Mouse (Mus musculus) ES-Bruce4 (cell line): ENCODE results near the gene Pde3b. TPM values are rescaled to one million over a fixed set of nuclear protein-coding genes. Genes with fewer than 3 reads are reported as not detected.

Experiments used
- H3K27ac ChIP-seq: 2 replicates; pipeline ENCODE4 v1.5.1; 2012; ENCODE audit warnings: low read length, inconsistent platforms; ENCODE audit not compliant: insufficient read depth
- H3K27me3 ChIP-seq: 2 replicates; pipeline ENCODE4 v1.6.1; 2012; ENCODE audit warnings: mild to moderate bottlenecking, low read length, inconsistent platforms; ENCODE audit not compliant: control insufficient read depth, poor library complexity, insufficient read depth, severe bottlenecking
- H3K36me3 ChIP-seq: 2 replicates; pipeline ENCODE4 v1.6.1; 2012; ENCODE audit warnings: inconsistent platforms, mild to moderate bottlenecking, low read length, moderate library complexity; ENCODE audit not compliant: control insufficient read depth, poor library complexity, insufficient read depth, severe bottlenecking
- H3K4me1 ChIP-seq: one replicate; pipeline ENCODE4 v1.8.1; 2011; ENCODE audit warnings: low read length; ENCODE audit not compliant: control insufficient read depth, insufficient read depth
- H3K4me3 ChIP-seq: 2 replicates; pipeline ENCODE4 v1.5.1; 2011; ENCODE audit warnings: low read depth, mild to moderate bottlenecking, low read length
- H3K9ac ChIP-seq: 2 replicates; pipeline ENCODE4 v1.6.1; 2012; ENCODE audit warnings: low read depth, mild to moderate bottlenecking, inconsistent platforms; ENCODE audit not compliant: poor library complexity, severe bottlenecking
- H3K9me3 ChIP-seq: replicated peaks from 2 replicates; pipeline ENCODE4 v1.6.1; 2012; ENCODE audit warnings: mild to moderate bottlenecking, low read length, inconsistent platforms; ENCODE audit not compliant: control insufficient read depth, poor library complexity, insufficient read depth, severe bottlenecking
- CTCF ChIP-seq: IDR thresholded peaks from one replicate; pipeline ENCODE4 v1.8.1; 2011; ENCODE audit warnings: low read depth, low read length
- EP300 ChIP-seq: IDR thresholded peaks from 2 replicates; pipeline ENCODE4 v1.6.1; 2011; ENCODE audit warnings: low read depth, low read length; ENCODE audit not compliant: insufficient read depth
- POLR2A ChIP-seq: IDR thresholded peaks from one replicate; pipeline ENCODE4 v1.8.1; 2011; ENCODE audit warnings: low read length; ENCODE audit not compliant: insufficient read depth
- polyA plus RNA-seq: library from polyadenylated mRNA; stranded (reverse); fragments of >200 nt; gene quantifications from 2 replicates; pipeline ENCODE4 v1.2.4, GENCODE M21; 2011; ENCODE audit warnings: low read depth; ENCODE audit not compliant: missing spikeins, insufficient read depth, insufficient read length

Pde3b gene
- polyA plus RNA-seq, 1 experiment: 15.7 TPM

DNA sequence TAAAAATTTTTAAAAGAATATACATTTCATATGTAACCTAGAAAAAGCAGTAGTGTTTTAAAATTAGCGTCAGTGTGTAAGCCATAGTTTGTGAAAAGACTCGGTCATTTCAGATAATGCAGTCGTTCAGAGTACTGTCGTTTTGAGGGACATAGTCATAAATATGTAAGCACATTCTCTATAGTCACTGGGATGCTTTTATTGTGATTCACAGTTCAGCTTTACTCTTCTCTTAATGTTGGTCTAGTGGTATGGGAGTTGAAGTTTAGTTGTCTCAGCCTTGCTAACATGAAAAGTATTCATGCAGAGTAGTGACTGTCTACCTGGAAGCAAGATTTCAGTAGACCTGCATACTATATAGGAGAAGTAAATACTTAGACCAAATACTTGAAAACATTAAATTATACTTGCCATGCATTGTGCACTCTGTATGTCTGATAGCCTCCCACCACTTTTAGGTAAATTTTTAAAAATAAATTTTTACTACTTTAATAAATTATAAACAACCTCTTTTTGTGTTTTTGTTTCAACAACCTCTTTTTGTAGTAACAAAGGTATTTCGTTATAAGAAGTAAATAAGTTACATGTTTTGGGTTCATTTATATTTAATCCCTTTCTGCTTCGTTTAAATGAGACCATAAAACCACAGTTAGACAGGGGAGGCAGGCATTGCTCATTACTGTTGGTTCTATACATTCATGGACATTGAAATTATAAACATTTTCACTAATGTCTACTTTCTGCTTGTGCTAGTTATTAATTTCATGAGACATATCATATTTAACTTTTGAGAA lies 65.3 kb downstream of the Pde3b start:
- Histone ChIP-seq H3K4me1 (no peaks in the 10 kb centered on the region), H3K27me3 (no peaks in the 10 kb centered on the region), H3K27ac (no peak overlapping the region), H3K36me3 (no peaks in the 10 kb centered on the region), H3K4me3 (no peak overlapping the region), H3K9me3 (no peaks in the 10 kb centered on the region), H3K9ac (no peak overlapping the region)
- TF ChIP-seq POLR2A (no peak), CTCF (no peak), EP300 (no peak)

DNA sequence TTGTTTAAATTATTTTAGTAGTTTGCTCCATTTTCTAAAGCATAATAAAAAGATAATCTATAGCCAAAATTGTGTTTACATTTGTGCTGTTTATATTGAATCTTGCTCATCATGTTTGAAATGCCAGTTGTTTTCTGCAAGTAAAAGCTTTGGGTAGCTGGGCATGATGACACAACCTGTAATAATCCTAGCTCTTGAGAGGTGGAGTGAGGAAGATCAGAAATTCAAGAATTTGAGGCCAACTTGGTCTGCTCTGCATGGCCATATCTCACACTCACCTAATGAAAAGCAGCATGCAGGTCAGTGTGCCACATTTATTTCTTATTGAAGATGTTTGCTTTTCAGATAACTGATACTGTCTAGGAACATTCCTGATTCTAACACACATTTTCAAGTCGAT lies 65.9 kb downstream of the Pde3b start:
- Histone ChIP-seq H3K27ac (no peak overlapping the region), H3K27me3 (no peaks in the 10 kb centered on the region), H3K4me3 (no peak overlapping the region), H3K36me3 (no peaks in the 10 kb centered on the region), H3K4me1 (no peaks in the 10 kb centered on the region), H3K9ac (no peak overlapping the region), H3K9me3 (no peaks in the 10 kb centered on the region)
- TF ChIP-seq EP300 (no peak), CTCF (no peak), POLR2A (no peak)

- Histone ChIP-seq H3K9me3 (no peaks in the 10 kb centered on the region), H3K4me1 (no peaks in the 10 kb centered on the region), H3K4me3 (no peak overlapping the region), H3K36me3 (no peaks in the 10 kb centered on the region), H3K27ac (no peak overlapping the region), H3K9ac (no peak overlapping the region), H3K27me3 (no peaks in the 10 kb centered on the region)
- TF ChIP-seq CTCF (no peak), EP300 (no peak), POLR2A (no peak)
These were observed 66.4 kb downstream of the Pde3b start for GRCm38 (mm10) chr7:114481429-114481931.

DNA sequence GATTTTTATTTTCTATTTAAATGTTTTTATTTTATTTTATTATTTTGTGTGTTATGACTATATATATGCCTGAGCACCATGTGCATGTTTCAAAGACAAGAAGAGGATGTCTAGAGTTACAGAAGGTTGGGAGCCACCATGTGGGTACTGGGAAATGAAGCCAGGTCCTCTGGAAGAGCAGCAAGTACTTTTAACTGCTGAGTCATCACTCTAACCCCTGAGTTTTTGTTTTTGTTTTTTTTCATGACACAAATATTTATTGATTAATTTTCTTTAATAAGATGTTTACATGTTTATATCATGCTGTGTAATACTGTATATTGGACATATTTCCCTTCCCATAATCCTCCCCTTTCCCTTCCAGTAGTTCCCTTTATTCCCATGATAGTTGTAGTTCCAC lies 77.5 kb downstream of the Pde3b start:
- Histone ChIP-seq H3K27ac (no peak overlapping the region), H3K4me1 (no peaks in the 10 kb centered on the region), H3K27me3 (no peaks in the 10 kb centered on the region), H3K4me3 (no peak overlapping the region), H3K36me3 (no peaks in the 10 kb centered on the region), H3K9ac (no peak overlapping the region), H3K9me3 (no peaks in the 10 kb centered on the region)
- TF ChIP-seq EP300 (no peak), POLR2A (no peak), CTCF (no peak)

DNA sequence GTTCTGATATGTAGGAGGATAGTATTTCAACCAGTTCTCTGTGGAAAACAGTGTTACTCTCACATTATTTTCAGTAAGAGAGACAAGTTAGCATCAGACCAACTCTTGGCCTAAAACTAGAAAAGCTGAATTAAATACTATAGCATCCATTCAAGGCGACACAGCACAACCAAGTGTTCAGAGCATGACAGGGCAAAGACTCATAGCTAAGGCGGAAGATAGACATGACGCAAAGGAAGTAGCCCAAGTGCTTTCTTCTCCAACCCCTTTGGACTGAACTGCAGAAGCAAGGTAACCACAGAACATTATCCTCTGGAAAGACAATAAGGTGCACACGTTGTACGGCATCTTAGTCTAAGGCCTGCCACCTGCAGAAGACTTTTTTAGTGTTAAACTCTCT lies 79.0 kb downstream of the Pde3b start:
- Histone ChIP-seq H3K27ac (no peak overlapping the region), H3K27me3 (no peaks in the 10 kb centered on the region), H3K9ac (no peak overlapping the region), H3K9me3 (no peaks in the 10 kb centered on the region), H3K4me1 (no peaks in the 10 kb centered on the region), H3K36me3 (no peaks in the 10 kb centered on the region), H3K4me3 (no peak overlapping the region)
- TF ChIP-seq CTCF (no peak), POLR2A (no peak), EP300 (no peak)

GRCm38 (mm10) chr7:114499293-114499692 lies 84.2 kb downstream of the Pde3b start:
- H3K9me3 ChIP-seq: no peaks in the 10 kb centered on the region
- H3K36me3 ChIP-seq: no peaks in the 10 kb centered on the region
- H3K27ac ChIP-seq: no peak overlapping the region
- H3K9ac ChIP-seq: no peak overlapping the region
- TF ChIP-seq EP300: no peak
- TF ChIP-seq POLR2A: no peak
- TF ChIP-seq CTCF: no peak
- no peak overlapping the region for H3K4me3 ChIP-seq
- no peaks in the 10 kb centered on the region for H3K4me1 ChIP-seq
- no peaks in the 10 kb centered on the region for H3K27me3 ChIP-seq
